Comparison of ENCODE assay signal across 20 mouse cellular contexts in genomic region chr14:104389297-104390071, GRCm38 (mm10).
A peak's percentile ranks its signal among the peaks of the same experiment; 100 is the strongest.
DNase-seq lines count a peak whose midpoint lies in the region; ATAC-seq and TF ChIP-seq lines count a peak whose summit lies in the region.
"Had no signal": no experiment of that assay in that cellular context is flagged by ENCODE, and none has a peak within 500 bp of the region (broad histone marks: within the 10 kb centered on the region; RNA-seq: fewer than 3 reads in every experiment).

No protein-coding gene starts in this region.

- no peaks in the 10 kb centered on the region for H3K9me3 ChIP-seq in hindbrain, embryonic 11.5 days (ENCODE audit: control insufficient read depth, low read length)
- no peaks in the 10 kb centered on the region for H3K9me3 ChIP-seq in hindbrain, embryonic 16.5 days (ENCODE audit: control insufficient read depth, low read length)
- no peaks in the 10 kb centered on the region for H3K9me3 ChIP-seq in midbrain, embryonic 12.5 days
- no peaks in the 10 kb centered on the region for H3K9me3 ChIP-seq in midbrain, postnatal 0 days (ENCODE audit: low read length)
- H3K9me3 ChIP-seq in hindbrain, embryonic 14.5 days (ENCODE audit: control insufficient read depth, low read length): no peaks in the 10 kb centered on the region
- H3K9me3 ChIP-seq in midbrain, embryonic 14.5 days (ENCODE audit: control insufficient read depth, low read length): no peaks in the 10 kb centered on the region
- H3K9me3 ChIP-seq: embryonic facial prominence, embryonic 12.5 days; heart, embryonic 15.5 days had no signal

- no peak for DNase-seq in hindbrain, embryonic 11.5 days (ENCODE audit: low spot score)
- no peak for DNase-seq in midbrain, postnatal 0 days (ENCODE audit: low spot score)
- no peak for DNase-seq in hindbrain, embryonic 14.5 days (ENCODE audit: low spot score)
- DNase-seq in midbrain, embryonic 14.5 days: peak; percentile 30
- no peak for DNase-seq in cerebellum, postnatal 4 days (ENCODE audit: low spot score in 2 of 2)
- DNase-seq: adrenal gland, adult 8-10 months; adrenal gland, postnatal 36 days; cerebellum, adult 11 months; cerebellum, adult 8-10 months; cerebellum, postnatal 14 days; gastrocnemius, postnatal 14 days; heart, adult 2 months; heart, postnatal 14 days had no signal

- no peaks in the 10 kb centered on the region for H3K27me3 ChIP-seq in hindbrain, embryonic 11.5 days (ENCODE audit: control insufficient read depth, insufficient read depth, low read length)
- no peaks in the 10 kb centered on the region for H3K27me3 ChIP-seq in hindbrain, embryonic 16.5 days (replicated peaks; ENCODE audit: control insufficient read depth, insufficient read depth, low read length)
- H3K27me3 ChIP-seq in midbrain, embryonic 12.5 days: no peaks in the 10 kb centered on the region
- H3K27me3 ChIP-seq in midbrain, postnatal 0 days (ENCODE audit: insufficient read depth, low read length): no peaks in the 10 kb centered on the region
- H3K27me3 ChIP-seq in hindbrain, embryonic 14.5 days (ENCODE audit: control insufficient read depth, insufficient read depth, low read length): no peaks in the 10 kb centered on the region
- no peaks in the 10 kb centered on the region for H3K27me3 ChIP-seq in midbrain, embryonic 14.5 days (ENCODE audit: control insufficient read depth, insufficient read depth, low read length)
- H3K27me3 ChIP-seq: embryonic facial prominence, embryonic 12.5 days; heart, embryonic 15.5 days had no signal

- no peak for TF ChIP-seq CTCF in midbrain, postnatal 0 days (IDR thresholded peaks at IDR 0.05)

- no peaks in the 10 kb centered on the region for H3K4me1 ChIP-seq in hindbrain, embryonic 11.5 days (replicated peaks; ENCODE audit: control insufficient read depth, insufficient read depth, low read length)
- no peaks in the 10 kb centered on the region for H3K4me1 ChIP-seq in hindbrain, embryonic 16.5 days (ENCODE audit: control insufficient read depth, insufficient read depth, low read depth, low read length)
- H3K4me1 ChIP-seq in midbrain, embryonic 12.5 days: no peaks in the 10 kb centered on the region; the same call in 1 of the 2 replicates
- H3K4me1 ChIP-seq in midbrain, postnatal 0 days (ENCODE audit: insufficient read depth, low read length): no peaks in the 10 kb centered on the region
- H3K4me1 ChIP-seq in hindbrain, embryonic 14.5 days (replicated peaks; ENCODE audit: control insufficient read depth, insufficient read depth, low read length): no peaks in the 10 kb centered on the region
- H3K4me1 ChIP-seq in midbrain, embryonic 14.5 days (ENCODE audit: control insufficient read depth, insufficient read depth, low read length): no peaks in the 10 kb centered on the region
- H3K4me1 ChIP-seq: heart, embryonic 15.5 days had no signal

- no peak overlapping the region for H3K4me3 ChIP-seq in hindbrain, embryonic 11.5 days (ENCODE audit: low read depth, low read length)
- H3K4me3 ChIP-seq in hindbrain, embryonic 16.5 days (ENCODE audit: low read length): no peak overlapping the region
- H3K4me3 ChIP-seq in midbrain, embryonic 12.5 days: no peak overlapping the region
- H3K4me3 ChIP-seq in midbrain, postnatal 0 days (ENCODE audit: low read depth, low read length): no peak overlapping the region
- H3K4me3 ChIP-seq in hindbrain, embryonic 14.5 days (replicated peaks; ENCODE audit: low read length): no peak overlapping the region
- H3K4me3 ChIP-seq in midbrain, embryonic 14.5 days (replicated peaks; ENCODE audit: low read depth, low read length): no peak overlapping the region
- H3K4me3 ChIP-seq: embryonic facial prominence, embryonic 12.5 days; heart, adult 2 months; heart, embryonic 15.5 days had no signal

- no peaks in the 10 kb centered on the region for H3K36me3 ChIP-seq in hindbrain, embryonic 11.5 days (ENCODE audit: control insufficient read depth, insufficient read depth, low read length)
- no peaks in the 10 kb centered on the region for H3K36me3 ChIP-seq in hindbrain, embryonic 16.5 days (ENCODE audit: control insufficient read depth, insufficient read depth, low read length)
- no peaks in the 10 kb centered on the region for H3K36me3 ChIP-seq in midbrain, embryonic 12.5 days
- no peaks in the 10 kb centered on the region for H3K36me3 ChIP-seq in midbrain, postnatal 0 days (ENCODE audit: insufficient read depth, low read length)
- H3K36me3 ChIP-seq in hindbrain, embryonic 14.5 days (replicated peaks; ENCODE audit: control insufficient read depth, insufficient read depth): no peaks in the 10 kb centered on the region
- no peaks in the 10 kb centered on the region for H3K36me3 ChIP-seq in midbrain, embryonic 14.5 days (ENCODE audit: control insufficient read depth, insufficient read depth, low read length)
- H3K36me3 ChIP-seq: embryonic facial prominence, embryonic 12.5 days; heart, embryonic 15.5 days had no signal

- H3K9ac ChIP-seq in hindbrain, embryonic 11.5 days (ENCODE audit: low read depth, low read length): no peak overlapping the region
- no peak overlapping the region for H3K9ac ChIP-seq in hindbrain, embryonic 16.5 days (ENCODE audit: low read depth, low read length)
- no peak overlapping the region for H3K9ac ChIP-seq in midbrain, embryonic 12.5 days (replicated peaks)
- no peak overlapping the region for H3K9ac ChIP-seq in midbrain, postnatal 0 days (replicated peaks; ENCODE audit: low read length, poor library complexity, severe bottlenecking)
- no peak overlapping the region for H3K9ac ChIP-seq in hindbrain, embryonic 14.5 days
- H3K9ac ChIP-seq in midbrain, embryonic 14.5 days (replicated peaks; ENCODE audit: low read length): no peak overlapping the region
- H3K9ac ChIP-seq: embryonic facial prominence, embryonic 12.5 days; heart, embryonic 15.5 days had no signal

- no peak overlapping the region for H3K4me2 ChIP-seq in hindbrain, embryonic 11.5 days (replicated peaks; ENCODE audit: low read depth, low read length)
- no peak overlapping the region for H3K4me2 ChIP-seq in hindbrain, embryonic 16.5 days (ENCODE audit: low read length)
- no peak overlapping the region for H3K4me2 ChIP-seq in midbrain, embryonic 12.5 days (replicated peaks)
- H3K4me2 ChIP-seq in midbrain, postnatal 0 days (ENCODE audit: low read depth, low read length, poor library complexity, severe bottlenecking): no peak overlapping the region
- no peak overlapping the region for H3K4me2 ChIP-seq in hindbrain, embryonic 14.5 days (replicated peaks)
- H3K4me2 ChIP-seq in midbrain, embryonic 14.5 days (ENCODE audit: low read length): no peak overlapping the region
- H3K4me2 ChIP-seq: embryonic facial prominence, embryonic 12.5 days; heart, embryonic 11.5 days; heart, embryonic 15.5 days had no signal

- no peak overlapping the region for H3K27ac ChIP-seq in hindbrain, embryonic 11.5 days (ENCODE audit: low read depth, low read length)
- no peak overlapping the region for H3K27ac ChIP-seq in hindbrain, embryonic 16.5 days (ENCODE audit: low read depth, low read length)
- 0 out of 2 replicates have a peak overlapping the region, but pooled peaks have one; percentile 25 for H3K27ac ChIP-seq in midbrain, embryonic 12.5 days (replicated peaks)
- H3K27ac ChIP-seq in midbrain, postnatal 0 days (ENCODE audit: low read depth, low read length): no peak overlapping the region
- H3K27ac ChIP-seq in hindbrain, embryonic 14.5 days: peak overlapping the region; percentile 32; the same call in 1 of the 2 replicates
- 0 out of 2 replicates have a peak overlapping the region, but pooled peaks have one; percentile 28 for H3K27ac ChIP-seq in midbrain, embryonic 14.5 days (replicated peaks; ENCODE audit: low read depth, low read length)
- H3K27ac ChIP-seq: embryonic facial prominence, embryonic 12.5 days; heart, adult 2 months; heart, embryonic 15.5 days had no signal

- WGBS in hindbrain, embryonic 11.5 days: 71% methylated on average over 8 of the region's 8 CpGs
- 48% methylated on average over 8 of the region's 8 CpGs for WGBS in hindbrain, embryonic 16.5 days
- WGBS in midbrain, embryonic 12.5 days: 59% methylated on average over 8 of the region's 8 CpGs
- 53% methylated on average over 8 of the region's 8 CpGs for WGBS in midbrain, postnatal 0 days
- WGBS in hindbrain, embryonic 14.5 days: 49% methylated on average over 8 of the region's 8 CpGs
- WGBS in midbrain, embryonic 14.5 days: 43% methylated on average over 8 of the region's 8 CpGs

- peak; percentile 49; the same call in 1 of the 2 replicates for ATAC-seq in hindbrain, embryonic 11.5 days (ENCODE audit: low FRiP score)
- no peak for ATAC-seq in hindbrain, embryonic 16.5 days
- peak; percentile 63 for ATAC-seq in midbrain, embryonic 12.5 days (ENCODE audit: low FRiP score, low read depth)
- no peak for ATAC-seq in midbrain, postnatal 0 days (ENCODE audit: low FRiP score)
- ATAC-seq in hindbrain, embryonic 14.5 days (ENCODE audit: low FRiP score): peak; percentile 48; the same call in 1 of the 2 replicates
- peak; percentile 46; the same call in 1 of the 2 replicates for ATAC-seq in midbrain, embryonic 14.5 days (ENCODE audit: low FRiP score, low TSS enrichment)
- ATAC-seq in activated CD4-positive, CD25-positive, alpha-beta regulatory T cell, adult 4 months: no peak
- ATAC-seq: inflammation-experienced regulatory T-cells, adult 6 months had no signal

Comparison
In these comparisons a context has a peak if more than half of its experiments do, and no peak if none do; other contexts are left out.
1. ATAC-seq: peak in hindbrain, embryonic 11.5 days (single experiment), midbrain, embryonic 12.5 days (single experiment), hindbrain, embryonic 14.5 days (single experiment) and midbrain, embryonic 14.5 days (single experiment); none in hindbrain, embryonic 16.5 days (single experiment), midbrain, postnatal 0 days (single experiment) and activated CD4-positive, CD25-positive, alpha-beta regulatory T cell, adult 4 months (single experiment).
2. H3K27ac ChIP-seq: peak in midbrain, embryonic 12.5 days (single experiment), hindbrain, embryonic 14.5 days (single experiment) and midbrain, embryonic 14.5 days (single experiment); none in hindbrain, embryonic 11.5 days (single experiment), hindbrain, embryonic 16.5 days (single experiment) and midbrain, postnatal 0 days (single experiment).